Mouse (Mus musculus) left cerebral cortex, adult 8-10 months (tissue): ENCODE results near the gene Rep15. TPM values are rescaled to one million over a fixed set of nuclear protein-coding genes. Genes with fewer than 3 reads are reported as not detected.
A peak's percentile ranks its signal among the peaks of the same experiment; 100 is the strongest.

Experiments used
- DNase-seq, 2 experiments: peaks; one replicate each; pipeline ENCODE4 v3.0.0; 2022; ENCODE audit warnings: low spot score in 2 of 2
- total RNA-seq, 4 experiments: library from RNA; stranded (reverse); gene quantifications; 2 replicates each; pipeline ENCODE4 v1.2.4; 2022

The Rep15 gene
- total RNA-seq, 4 experiments from 2014 or later: 1.5 to 2.4 (median 1.9) TPM

DNA sequence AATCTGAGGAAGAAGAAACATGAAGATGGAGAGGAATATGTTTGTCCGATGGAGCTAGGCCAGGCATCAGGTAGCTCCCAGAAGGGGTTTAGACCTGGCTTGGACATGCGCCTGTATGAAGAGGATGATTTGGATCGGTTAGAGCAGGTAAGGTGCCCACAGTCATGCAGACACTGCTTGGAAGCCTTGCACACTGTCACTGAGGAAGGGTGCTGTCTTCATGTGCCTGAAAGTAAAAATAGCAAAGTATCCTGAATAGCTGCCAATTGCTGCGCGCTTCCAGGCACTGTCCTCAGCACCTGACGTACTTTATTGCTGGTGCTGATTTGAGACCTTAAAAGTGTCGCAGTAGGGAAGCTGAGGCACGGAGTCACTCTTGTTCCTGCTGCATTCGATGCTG lies 2.8 kb upstream of the Rep15 start:
- no peak for DNase-seq

DNA sequence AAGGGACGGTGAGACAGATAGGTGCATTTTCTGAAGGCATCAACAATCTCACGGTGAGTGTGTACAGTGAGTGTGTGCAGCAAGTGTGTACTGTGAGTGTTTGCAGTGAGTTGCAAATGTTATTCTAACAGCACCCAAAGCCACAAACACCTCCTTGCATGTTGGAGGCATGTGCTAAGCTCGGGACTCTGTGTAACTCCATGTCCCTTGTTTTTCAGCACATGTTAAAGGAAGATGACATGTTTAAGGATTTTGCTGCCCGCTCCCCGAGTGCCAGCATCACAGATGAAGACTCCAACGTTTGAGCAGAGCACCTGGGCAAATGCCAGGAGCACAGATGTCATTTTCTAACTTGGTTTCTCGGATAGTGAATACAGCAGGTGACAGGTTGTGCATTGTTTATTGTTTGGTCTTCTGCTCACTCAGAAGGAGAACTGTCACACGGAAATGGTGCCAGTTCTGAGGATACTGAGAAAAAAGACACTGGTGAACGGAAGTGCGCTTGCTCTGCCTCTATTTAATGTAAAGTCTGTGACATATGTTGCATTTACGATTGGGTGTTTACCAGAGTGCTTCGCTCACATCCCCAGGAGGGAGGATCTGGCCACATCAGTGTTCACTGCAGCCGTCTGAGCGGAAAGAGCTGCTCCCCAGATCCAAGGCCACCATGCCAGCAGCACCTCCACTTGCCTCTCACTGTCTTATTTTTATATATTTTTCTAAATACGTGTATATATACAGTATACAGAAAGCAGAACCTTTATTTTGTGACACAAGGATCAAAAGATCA lies 2.1 kb upstream of the Rep15 start:
- DNase-seq: no peak

DNA sequence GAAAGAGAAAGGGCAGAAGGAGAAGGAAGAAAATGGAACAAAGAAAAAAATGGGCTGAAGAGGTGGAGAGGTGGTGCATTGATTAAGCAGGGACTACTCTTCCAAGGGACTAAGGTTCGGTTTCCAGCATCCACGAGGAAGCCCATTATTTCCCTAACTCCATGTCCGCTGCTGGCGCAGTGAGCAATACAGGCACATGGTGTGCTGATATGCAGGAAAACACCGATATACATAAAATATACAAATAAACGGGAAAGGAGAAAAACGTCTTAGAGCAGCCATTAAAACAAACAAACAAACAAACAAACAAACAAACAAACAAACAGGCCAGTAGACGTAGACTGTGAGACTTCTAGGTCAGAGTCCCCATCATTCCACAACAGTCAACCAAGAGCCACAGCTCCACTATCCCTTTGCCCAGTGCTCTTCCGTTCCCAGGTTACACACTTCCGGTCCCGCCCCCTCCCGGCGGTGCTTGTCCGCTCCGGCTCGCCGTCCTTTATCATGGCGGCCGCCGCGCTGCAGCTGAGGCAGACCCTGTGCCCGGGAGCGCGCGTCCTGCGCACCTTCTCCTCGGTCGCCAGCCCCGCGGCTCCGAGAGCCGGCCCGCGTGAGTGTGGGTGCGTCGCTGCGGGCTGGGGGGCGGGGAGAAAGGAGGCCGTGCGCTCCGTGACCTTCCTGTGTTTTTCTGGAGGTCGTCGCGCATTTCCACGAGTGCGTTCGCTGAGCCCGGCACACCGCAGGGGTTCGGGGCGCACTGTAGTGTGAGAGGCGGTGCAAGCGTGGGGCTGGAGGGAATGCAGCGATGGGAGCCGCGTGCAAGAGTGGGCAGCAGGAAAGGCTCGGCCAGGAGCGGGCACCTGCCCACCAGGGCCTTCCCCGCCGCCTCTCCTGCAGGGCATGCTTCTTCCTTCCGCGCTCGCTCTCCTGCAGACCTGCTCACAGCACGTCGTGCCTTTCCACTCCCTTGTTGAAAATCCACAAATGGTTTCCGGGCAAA lies 10.2 kb downstream of the Rep15 start, which contains the start of gene Mrps35:
Mrps35 (plus strand) TSS at position 474 of the 1,000 bp plus-strand sequence.
- DNase-seq: peak; percentile 83 to 85

DNA sequence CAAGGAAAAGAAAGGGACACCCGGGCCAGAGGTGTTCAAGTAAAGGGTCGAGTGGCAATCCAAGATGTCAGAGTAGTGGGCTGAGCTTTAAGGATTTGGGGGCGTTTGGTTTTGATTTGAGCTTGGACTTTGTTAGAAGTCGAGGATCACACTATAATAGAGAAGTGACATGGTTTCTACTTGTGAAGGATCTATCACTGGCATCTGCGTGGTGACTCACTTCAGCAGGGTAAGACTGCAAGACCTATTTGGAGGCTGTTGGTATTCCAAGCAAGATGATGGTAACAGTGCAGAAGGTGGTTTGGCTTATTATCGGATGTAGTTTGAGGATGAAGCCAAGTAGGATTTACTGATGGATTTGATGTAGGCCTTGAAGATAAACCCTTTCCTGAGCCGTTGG lies 11.2 kb downstream of the Rep15 start:
- DNase-seq: no peak

DNA sequence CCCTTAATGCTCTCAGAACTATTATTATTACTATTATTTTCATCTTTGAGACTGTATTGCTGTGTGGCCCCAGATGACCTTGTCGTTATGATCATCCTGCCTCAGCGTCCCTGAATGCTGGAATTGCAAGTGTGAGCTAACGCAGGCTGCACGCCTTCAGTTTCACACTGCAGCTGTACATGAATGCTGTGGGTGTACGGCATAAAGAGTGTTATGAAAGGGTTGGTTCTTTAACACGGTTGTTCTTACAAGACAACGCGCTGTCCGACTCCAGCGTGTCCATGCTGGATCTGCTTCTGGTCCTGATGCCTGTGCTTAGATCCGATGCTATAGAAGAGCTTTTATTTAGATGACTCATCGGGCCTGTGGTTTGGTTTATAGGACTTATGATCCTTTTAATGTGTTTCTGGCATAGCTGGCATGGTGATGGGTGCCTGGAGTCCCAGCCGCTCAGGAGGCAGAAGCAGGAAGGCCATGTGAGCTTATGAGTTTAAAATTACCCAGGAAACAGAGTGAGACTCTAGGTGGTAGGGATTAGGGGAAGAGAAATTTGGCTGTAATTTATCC lies 16.9 kb downstream of the Rep15 start:
- no peak for DNase-seq

DNA sequence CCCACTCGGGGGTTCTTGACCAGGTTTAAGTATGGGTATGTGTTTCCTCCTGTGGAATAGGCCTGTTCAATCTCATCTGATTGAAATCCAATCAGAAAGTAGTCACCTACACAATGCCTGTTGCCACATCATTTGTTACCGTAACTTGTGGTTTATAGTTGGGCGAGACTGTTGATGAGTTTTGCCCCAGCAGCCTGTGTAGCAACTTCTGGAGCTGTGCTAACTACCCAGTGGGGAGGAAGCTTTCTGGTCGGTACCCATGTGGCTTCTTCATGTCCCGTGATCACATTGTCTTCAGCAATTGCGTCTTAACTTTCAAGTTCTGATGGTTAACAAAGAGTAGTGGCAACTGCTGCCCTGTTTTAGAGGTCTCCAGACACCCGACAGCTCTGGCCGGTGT lies 19.3 kb downstream of the Rep15 start:
- no peak for DNase-seq

DNA sequence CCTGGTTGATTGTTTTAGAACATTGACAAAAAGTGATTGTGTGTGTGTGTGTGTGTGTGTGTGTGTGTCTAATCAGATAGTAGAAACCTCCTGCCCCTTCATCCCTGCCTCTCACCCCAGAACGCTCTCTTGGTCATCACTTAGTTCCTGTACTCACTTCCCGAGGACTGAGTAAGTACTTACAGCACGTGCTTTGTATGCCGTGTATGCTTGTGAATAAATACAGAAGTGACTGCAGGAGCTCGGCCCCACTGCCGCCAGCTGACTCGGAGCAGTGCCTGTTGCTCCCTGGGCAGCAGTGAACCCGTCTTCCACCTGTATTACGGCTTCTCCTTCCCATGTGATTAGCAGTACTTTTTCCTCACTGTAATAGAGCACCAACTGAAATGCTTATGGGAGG lies 20.1 kb downstream of the Rep15 start:
- no peak for DNase-seq

DNA sequence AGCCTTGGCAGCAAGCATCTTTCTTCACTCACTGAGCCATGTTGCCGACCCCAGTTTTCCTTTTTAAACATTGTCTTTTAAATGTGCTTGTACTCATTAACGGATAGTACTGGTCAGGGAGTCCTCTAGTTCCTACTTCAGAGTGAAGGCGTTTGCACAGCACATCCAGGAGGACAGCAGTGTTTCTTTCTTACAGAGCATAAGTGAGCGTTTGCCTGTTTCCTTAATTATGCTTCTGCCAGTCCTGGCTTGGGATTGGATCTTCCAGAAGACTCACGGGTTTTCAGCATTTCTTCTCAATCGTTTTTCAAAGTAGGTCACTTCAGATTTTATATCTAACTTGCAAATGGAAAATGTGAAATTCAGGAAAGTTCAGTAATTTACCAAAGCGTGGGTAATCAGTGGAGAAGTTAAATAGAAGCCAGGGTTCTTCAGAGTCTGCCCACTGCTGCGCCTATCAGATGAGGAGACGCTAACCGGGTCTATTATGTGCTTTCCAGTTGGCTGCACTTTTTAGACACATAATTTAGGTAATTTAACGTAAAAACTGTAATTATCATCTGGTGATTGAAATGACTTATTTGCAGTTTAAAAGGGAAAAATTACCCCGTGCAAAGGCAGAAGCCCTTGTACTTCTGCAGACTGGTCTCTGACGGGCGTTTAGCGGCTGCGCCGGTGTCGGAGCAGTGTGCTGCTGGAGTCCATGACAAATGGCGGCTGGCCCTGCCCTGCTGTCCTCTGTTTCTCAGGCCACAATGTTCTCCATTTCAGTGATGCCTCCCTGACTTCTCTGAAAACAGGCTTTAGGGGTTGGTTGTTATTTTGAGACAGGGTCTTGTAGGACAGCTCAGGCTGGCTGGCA lies 21.6 kb downstream of the Rep15 start:
- no peak for DNase-seq

DNA sequence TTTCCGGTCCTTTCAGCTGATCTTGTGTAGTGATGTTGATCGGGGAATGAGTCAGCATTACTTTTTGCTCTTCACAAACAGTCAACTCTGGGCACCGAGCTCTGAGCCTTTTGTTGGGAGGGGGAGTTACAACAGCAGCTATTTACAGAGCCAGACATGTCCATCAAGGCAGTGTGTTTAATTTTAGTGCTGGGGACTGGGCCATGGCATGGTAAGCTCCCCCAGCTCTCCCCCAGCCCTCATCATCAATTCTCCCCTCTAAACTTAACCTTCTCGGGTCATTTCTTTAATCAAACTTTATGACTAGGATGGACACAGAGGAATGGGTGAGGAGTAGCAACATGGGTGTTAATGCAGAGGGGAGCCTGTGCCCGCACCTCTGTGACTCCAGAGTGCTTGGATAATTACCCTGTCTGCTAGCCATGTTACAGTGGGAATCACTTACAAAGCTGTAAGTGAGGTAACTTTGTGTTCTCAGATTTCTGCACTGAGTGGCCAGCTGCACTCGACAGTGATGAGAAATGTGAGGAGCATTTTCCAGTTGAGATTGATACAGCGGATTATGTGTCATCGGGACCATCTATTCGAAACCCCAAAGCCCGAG lies 23.1 kb downstream of the Rep15 start:
- DNase-seq: no peak

DNA sequence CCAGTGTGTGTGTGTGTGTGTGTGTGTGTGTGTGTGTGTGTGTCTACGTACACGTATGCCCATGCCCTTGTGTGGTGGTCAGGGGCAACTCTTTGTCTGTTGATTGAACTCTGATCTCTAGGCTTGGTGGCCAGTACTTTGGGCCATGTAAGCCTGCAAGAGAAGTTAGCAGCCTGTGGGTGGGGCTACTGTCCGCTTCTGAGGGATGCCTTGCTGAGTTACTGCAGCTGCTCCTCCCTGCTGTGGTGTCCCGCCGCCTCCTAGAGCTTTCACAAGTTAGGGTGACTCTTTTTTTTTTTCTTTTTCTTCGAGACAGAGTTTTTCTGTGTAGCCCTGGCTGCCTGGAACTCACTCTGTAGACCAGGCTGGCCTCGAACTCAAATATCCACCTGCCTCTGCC lies 26.9 kb downstream of the Rep15 start:
- no peak for DNase-seq

DNA sequence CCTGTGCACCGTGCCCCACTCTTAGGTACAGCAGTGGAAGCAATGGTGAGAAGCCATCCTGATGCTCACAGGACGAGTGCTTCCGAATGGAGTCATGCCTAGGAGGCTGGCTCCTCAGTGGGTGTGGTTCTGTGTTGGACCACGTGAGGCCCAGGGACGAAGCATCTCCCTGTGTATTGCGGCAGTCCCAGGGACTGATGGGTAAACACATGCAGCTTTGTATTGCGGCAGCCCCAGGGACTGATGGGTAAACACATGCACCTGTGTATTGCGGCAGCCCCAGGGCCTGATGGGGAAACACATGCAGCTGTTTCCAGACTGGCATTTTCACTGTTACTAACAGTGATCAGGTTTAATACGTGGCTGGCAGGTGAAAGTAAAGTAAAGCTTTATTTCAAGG lies 29.2 kb downstream of the Rep15 start:
- DNase-seq: no peak

DNA sequence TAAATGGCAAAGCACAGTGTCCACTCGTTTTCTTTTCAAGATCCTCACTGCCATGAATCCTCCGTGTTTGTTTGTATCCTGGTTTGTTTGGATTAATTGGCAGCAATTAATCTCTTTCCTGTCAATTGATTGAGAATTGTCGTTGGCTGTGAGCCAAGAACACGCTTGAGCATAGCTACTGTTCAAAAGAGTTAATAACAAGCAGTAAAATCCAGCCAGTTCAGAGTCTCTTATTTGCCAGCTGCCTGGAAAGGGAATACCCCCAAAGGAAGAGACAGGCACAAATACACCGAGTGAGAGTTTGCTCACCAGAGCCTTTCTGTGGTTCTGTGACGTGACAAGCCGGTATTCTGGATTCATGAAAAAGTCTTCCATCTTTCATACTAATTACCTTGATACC lies 29.6 kb downstream of the Rep15 start:
- no peak for DNase-seq

DNA sequence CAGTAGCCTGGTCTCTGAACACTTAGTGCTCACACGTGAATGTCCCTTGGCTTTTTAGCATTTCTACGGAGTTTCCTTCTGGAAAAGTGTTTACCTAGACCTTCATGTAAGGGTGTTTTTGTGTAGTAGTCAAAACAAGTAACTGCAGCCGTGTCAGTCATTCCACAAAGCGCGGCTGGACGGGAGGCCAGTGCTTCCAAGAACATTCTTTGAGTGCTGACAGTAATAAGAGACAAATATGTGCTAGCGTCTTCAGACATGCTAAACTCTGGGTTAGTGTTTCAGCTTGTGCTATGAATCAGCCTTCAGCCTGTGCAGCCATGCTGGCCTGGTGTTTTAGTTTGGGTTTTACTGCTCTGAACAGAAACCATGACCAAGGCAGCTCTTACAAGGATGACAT lies 30.3 kb downstream of the Rep15 start:
- DNase-seq: no peak

DNA sequence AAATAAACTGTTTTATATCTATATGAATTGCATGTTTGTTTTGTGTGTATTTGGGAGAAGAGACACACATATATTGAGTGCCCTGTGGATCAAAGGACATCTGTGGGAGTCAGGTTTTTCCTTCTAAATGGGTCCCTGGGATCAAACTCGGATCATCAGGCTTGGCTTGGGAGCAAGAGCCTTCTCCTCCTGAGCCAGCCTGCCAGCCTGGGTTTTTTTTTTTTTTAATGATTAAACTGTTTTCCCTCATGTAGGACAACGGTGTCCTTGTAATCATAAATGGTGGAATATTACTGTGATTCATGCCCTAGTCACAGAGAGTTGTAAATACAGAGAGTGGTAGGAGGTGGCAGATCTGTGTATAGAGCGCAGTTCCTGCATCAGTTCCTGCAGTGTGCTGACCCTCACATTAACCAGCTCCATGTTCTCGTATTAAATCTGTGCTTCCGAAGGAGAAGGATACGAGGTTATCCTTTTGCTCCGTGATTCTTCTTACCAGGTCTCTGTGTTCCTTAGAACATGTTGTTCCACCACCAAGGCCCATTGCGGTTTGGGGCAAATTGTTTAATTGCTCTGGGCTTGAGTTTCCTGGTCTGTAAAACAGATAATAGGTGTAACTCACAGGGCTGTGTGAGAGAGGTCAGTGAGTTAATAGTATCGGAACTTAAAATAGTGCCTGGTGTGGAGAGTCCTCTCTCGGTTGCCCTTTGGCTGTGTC lies 32.0 kb downstream of the Rep15 start:
- no peak for DNase-seq

DNA sequence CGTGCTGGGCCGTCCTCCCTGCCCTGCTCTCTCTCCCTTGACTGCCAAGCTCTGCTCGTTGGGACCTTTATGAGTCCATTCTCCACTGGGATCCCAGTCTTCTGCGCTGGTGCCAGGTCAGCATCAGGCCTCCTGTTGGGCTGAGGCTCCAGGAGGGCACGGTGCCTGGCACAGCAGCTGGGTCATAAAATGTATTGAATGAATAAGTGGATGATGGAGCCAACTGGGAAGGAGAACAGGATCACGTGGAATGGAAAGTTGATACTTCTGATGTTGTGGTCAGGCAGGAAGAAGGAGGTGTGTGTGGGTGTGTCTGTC lies 32.5 kb downstream of the Rep15 start:
- no peak for DNase-seq

DNA sequence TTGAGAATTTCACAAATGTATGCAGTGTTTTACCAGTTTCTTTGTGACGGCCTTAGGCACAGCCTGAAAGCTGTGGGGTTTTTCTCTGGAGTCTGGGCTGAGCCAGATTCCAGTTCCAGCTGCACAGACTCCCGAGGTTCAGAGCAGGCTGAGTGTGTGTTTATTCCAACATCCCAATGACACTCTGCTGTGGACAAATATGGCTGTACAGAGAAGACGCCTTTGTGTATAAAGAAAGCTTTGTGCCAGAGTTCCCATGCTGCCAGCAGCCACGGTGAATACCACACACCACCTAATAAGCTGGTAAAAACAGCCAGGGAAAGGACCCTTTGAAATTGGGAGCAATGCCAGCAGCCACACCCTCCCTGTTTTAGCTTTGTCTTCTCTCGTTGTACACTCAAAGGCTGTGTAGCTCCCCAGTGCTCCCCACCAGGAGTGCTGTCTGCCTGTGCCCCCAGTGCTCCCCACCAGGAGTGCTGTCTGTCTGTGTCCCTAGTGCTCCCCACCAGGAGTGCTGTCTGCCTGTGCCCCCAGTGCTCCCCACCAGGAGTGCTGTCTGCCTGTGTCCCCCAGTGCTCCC lies 43.5 kb downstream of the Rep15 start:
- DNase-seq: no peak

DNA sequence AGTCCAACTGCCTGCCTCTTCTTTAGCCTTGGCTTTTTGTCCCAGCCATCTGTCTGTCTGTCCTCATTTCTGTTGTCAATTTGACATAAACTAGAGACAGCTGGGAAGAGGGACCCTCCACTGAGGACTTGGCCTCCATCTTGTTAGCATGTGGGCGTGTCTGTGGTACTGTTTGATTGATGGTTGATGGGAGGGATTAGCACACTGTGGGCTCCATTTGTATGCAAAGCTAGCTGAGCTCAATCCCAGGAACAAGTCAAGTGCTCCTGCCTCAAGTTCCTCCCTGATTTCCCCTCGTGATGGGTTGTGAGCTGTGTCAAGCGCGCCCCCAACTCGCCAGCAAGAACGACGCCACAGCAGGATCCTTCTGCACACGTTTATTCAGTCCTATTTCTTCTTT lies 44.5 kb downstream of the Rep15 start:
- no peak for DNase-seq

DNA sequence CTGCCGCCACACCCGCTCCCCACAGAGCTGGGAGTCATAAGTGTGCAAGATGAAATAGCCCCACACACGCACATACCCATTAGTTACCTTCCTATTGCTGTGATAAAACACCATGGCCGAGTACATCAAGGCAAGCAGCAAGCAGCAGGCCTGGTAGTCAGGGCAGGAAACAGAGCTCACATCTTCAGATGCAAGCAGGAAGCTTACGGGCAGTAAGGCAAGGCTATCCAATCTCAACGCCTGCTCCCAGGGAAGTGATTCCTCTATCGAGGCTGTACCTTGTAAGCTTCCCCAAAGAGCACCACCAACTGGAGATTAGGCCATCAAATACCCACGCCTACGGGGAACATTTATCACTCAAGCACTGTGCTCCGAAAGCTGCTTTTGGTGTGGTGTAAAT lies 47.5 kb downstream of the Rep15 start:
- DNase-seq: no peak
